Mouse (Mus musculus) CD4-positive helper T cell, adult 2 months (primary cell): Measurements from ENCODE around the gene Mroh3.
A peak's percentile ranks its signal among the peaks of the same experiment; 100 is the strongest.

Experiments
- DNase-seq: peaks from one replicate; pipeline ENCODE4 v3.0.0-alpha.2; 2012; ENCODE audit warnings: low read depth, missing footprints, low spot score

Gene Mroh3

DNA sequence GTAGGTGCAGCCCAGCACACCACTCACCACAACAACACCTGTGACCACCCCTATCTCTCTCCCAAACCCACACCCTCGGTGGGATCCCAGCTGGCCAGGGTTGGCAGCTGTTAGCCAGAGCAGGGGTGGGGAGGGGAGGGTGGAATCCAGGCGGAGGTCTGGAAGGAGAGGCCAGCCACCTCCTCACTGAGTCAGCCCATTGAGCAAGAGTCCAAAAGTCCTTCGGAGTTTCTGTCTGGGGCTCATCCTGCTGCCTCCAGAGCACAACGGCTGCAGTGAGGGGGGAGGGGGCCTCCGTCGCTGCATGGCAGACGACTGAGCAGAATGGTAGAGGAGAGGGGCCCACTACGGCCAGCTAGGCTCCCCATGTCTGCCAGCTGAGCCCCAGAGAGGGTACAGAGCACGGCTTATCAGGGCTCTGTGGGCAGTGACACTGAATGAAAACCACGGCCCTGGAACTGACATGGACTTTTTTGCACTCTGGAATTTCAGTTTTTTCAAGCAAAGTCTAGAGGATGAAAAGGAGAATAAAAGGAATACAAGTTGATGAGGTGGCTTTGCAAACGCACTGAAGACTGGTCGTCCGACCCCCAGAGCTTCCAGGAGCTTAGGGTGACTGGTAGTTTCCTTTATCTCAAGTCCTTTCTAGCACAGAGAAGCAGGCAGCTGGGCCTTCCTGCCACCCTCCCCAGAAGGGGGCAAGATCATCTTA lies 15.9 kb upstream of the Mroh3 start:
- DNase-seq, result no peak

GRCm38 (mm10) chr1:136227870-136228269 lies 15.2 kb upstream of the Mroh3 start:
- DNase-seq, result no peak

DNA sequence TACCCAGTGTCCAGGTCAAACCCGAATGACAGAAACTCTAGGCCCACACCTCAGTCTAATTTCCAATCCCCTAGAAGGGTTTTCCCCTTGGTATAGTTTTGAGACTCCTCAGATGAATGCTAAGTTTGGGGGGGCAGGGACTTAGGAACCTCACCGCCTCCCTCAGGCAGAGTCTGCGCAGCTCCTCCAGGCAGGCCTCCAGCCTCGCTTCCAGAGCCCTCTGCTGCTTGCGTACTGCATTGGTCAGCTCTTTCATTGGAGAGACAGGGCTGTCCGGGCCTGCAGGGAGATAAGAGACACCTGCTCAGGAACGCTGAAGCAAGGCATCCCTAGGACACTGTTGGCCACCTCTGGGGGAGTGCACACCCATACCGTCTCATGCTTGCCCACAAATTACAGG lies 14.0 kb upstream of the Mroh3 start:
- DNase-seq, result no peak

DNA sequence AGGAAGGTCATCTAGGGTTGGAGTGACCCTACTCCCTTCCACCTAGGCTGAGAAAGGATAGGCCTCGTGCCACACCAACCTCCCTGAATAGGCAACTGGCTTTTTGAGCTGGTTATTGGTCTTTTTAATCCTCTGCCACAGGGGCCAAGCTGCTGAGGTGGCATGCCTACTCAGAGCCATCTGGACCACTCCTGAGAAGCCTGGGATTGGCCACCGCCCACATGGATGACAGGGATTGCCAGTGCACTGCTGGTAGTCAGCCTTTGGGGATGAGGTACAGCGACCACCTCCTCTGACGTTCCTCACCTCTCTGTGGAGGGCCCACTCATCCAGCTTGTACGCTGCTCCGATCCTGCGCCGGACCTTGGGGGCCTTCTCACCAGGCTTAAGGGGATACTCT lies 13.2 kb upstream of the Mroh3 start:
- DNase-seq, result no peak

DNA sequence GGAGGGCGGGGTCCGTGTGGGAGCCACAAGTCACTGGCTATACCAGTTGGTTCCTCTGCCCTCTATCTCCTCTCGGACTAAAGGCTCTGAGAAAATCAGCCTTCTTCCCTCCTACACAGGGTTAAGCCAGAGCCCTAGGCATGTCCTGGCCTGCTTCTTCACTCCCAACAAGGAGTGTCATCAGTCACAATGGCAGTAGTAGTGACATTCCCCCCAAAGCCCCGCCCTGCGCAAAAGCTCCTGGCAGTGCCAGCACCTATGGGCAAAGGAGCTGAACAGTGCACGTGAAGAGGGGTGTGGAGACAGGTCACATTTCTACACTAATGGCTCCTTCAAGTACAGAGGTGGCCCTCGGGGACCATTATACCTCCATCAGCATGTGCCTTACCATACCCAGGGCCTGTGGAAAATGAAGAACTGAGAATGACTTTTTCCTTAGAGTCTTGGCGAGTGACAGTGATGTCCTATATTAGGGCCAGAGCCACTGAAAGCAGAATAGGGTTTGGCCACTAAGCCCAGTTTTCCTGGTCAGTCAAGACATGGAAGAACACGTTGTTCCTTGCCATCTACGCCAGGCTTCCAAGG lies 11.2 kb upstream of the Mroh3 start:
- no peak for DNase-seq

- DNase-seq, result no peak
These were observed 9.8 kb upstream of the Mroh3 start for GRCm38 (mm10) chr1:136222386-136222785.

DNA sequence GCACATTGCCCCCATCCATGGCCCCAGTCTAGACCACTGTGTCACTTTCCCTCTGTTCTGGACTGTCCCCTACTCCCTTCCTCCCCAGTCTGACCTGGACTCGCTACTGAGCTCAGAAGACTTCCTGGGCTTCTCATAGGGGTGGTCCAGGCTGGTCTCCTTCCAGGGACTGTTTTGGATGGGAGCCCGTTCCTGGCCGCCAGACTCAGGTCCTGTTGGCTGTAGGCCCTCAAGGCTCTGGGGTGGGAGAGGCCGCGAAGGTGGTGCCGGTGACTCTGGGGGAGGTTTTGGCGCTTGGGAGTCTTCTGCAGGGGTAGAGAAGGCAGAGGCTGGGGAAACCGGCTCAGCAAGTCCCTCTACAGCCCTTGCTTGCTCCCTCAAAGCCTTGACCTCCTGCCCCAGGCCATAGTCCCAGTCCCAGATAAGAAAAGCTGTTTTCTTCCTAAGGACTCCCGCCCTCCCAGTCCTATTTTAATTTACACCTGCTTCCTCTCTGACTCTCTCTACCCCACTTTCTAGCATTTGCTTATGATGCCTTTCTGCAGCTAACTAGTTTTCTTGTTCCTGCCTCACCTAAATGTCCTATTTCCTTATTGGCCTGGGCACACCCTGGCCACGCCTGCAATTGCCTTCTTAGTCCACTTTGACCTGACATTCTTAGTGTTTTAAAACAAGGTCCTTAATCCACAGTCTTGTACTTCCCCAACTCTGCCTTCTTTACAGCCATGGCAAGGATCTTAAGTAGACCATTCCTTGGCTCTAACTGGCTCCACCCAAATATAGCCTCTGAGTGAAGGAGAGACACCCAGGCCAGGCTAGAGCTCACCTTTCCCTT lies 7.6 kb upstream of the Mroh3 start:
- no peak for DNase-seq

DNA sequence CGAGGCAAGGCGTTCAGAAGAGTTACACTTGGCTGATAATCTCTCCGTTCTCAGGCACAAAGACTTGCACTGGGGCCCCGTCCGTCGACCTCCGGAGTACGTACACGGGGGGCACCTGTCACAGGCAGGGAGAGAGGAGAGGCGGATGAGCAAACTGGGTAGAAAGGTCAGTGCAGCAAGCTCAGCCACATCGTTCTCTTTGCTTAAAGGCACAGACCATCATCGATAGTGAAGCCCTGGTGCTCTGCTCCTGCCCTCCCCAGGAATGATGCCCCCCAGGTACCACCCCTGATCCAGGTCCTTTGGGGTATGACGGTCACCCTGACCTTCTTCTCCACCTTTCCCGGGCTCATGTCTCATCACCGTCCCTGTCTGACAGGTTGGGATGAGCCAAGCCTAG lies 1.7 kb upstream of the Mroh3 start:
- DNase-seq, result no peak

- no peak for DNase-seq
These were observed 22.6 kb downstream of the Mroh3 start for GRCm38 (mm10) chr1:136190033-136190432.

GRCm38 (mm10) chr1:136179511-136180001 lies 33.1 kb downstream of the Mroh3 start:
- DNase-seq, result no peak

DNA sequence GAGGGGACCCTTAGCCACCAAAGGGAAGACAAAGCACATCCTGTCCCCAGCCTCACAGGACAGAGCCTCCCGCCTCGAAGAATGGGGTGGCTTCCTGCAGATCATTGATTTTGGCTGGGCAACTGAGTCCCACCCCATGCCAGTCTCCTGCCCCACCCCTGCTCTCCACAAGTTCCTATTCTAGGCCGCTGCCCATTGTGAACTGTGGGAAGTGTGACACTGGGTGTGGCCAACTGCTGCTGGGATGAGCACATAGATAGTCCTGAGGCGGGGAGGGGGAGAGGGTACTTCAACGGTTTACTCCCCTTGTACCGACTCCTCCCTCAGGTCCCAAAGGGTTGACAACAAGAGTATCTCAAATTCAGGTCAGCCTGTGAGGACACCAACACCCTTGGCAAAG lies 33.9 kb downstream of the Mroh3 start:
- no peak for DNase-seq

DNA sequence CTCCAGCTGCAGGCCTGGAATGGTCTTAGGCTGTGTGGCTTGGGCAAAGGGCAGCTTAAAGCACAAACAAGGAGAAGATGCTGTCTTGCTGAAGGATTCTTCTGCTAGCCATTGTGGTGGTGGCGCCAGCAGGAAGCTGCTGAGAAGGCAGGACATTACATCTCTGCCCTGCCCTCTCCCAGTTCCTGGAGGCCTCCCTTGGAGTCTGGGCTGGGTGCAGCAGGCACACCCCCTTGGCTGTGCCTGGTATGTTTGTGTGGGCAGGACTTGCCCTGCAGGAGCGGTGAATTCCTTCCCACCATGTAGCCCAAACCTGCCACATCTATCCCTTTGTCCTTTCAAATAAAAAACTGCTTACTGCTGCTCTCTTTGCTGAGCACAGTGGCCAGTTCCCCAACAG lies 35.5 kb downstream of the Mroh3 start:
- DNase-seq, result no peak

GRCm38 (mm10) chr1:136175183-136175582 lies 37.4 kb downstream of the Mroh3 start:
- DNase-seq, result peak; percentile 66

- peak; percentile 71 for DNase-seq
These were observed 38.5 kb downstream of the Mroh3 start for GRCm38 (mm10) chr1:136174101-136174606.

- DNase-seq, result no peak
These were observed 39.9 kb downstream of the Mroh3 start for GRCm38 (mm10) chr1:136172696-136173095.

DNA sequence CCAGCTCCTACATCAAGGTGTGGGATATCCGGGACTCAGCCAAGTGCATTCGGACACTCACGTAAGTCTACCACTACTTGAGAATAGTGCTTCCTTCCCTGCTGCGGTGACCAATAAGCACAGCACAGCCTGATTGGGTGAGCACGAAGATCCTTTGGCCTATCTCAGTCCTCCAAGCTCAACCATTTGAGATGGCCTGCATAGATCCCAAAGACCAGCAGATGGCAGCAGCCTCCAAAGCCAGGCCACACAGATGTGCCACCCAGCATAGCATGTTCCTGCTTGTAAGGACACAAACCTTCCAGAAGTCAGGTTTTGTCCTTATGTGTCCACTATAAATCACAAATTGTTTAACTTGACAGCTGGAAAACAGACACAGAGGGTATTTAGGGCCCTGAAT lies 42.5 kb downstream of the Mroh3 start:
- peak; percentile 75 for DNase-seq

DNA sequence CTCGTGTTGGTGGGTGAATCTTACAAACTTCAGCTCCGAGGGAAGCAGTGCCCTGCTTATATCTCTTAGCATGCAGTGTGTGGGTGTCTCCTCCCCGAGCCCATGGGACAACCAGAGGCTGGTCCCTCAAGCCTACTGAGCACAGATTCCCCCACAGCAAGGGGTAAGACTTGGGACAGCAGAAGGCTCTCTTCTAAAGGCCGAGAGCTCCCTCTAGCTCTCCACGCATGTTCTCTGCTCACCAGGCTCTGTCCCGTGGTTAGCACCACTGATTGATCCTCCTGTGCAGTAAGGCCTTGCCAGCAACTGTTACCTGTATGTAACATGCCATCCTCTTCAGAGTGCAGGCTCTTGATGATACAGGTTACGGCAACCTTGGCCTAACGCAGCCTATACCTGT lies 45.0 kb downstream of the Mroh3 start:
- no peak for DNase-seq

DNA sequence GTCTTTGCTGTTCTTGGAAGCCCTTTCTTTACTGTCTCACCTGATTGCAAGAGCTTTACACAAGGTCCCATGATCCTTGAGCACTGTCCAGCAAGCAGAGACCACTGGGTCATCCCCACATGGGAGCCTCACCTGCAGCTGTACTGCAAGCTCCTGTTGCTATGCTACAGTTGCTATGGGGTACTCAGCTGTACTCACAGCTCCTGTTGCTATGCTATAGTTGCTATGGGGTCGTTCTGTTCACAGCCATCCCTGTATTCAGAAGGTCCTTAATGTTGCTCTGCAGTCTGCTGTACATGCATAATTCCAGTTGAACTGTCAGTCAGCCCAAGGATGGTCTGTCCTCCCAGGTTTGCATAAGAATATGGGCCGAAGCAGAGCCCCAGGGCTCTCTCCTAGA lies 47.2 kb downstream of the Mroh3 start:
- no peak for DNase-seq

GRCm38 (mm10) chr1:136161333-136161921 lies 51.2 kb downstream of the Mroh3 start:
- no peak for DNase-seq

DNA sequence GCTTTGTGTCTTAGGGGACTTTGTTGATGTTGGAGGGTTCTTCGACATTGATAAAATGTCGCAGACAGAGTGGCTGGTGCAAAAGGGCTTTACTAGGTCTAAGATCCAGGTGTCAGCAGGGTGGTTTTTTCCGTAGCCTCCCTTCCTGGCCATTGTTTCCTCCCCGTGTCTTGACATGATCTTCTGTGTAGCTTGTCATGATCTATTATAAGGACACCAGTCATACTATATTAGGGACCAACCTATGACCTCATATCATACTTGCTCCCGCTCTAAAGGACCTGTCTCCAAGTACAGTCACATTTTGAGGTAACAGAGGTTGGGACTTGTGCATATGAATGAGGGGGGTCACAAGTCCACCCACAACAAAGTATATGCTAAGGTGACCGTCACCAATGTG lies 51.7 kb downstream of the Mroh3 start:
- DNase-seq, result no peak

DNA sequence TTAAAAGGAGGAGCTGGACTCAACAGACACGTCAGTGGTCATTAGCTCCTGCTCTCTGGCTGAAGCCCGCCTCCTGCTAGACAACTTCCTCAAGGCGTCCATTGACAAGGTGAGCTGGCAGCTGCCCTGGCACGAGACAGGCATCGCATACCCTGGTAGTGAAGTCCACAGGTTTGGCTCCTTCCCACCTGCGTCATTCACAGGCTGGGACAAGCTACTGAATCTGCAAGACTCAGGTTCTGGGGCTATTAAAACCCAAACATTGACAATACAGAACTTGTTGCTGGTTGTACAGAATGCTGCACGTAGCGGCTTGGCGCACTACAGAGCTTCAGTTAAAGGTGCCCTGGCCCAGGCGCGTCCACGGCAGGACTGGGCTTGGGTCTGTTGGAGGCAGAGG lies 52.3 kb downstream of the Mroh3 start:
- no peak for DNase-seq

- no peak for DNase-seq
These were observed 52.8 kb downstream of the Mroh3 start for GRCm38 (mm10) chr1:136159830-136160229.
